Mouse (Mus musculus): ENCODE measurements around the gene Dnm3. TPM values are rescaled to one million over a fixed set of nuclear protein-coding genes. Genes with fewer than 3 reads are reported as not detected.

Gene Dnm3
- polyA plus RNA-seq, 1 experiment, result 1.6 TPM

DNA sequence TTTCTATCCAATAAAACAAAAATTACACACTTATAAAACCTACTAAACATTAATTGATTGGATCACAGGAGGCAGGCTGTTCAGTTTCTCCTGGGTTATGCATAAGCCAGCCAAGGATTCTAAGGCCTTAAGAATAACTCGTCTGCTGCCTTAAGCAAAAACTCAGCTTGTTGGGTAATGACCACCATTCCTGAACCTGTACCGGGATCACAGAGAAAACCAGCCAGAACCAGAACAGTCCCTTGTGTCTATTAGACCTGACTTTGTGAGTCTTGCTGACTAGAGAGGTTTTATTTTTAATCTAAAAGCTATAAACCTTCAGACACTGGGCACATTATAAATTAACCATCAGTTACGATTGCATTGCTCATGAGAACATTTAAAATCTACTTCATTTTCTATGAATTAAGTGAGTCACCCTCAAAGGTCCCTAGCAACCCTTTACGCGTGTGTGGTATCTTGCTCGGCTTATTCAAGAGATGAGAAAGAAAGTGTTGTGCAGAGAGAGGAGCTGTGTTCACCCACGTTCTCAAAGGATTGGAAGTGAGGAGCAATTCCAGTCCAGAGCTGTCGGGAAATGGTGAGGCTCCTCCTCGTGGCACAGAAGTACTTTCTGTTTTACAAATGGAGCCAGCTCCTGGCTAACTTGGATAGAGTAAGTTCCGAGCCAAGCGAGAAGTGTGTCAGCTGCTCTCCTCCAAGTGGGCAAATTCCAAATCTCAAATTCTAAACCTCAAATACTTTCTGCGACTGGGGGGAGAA, 178.1 kb downstream of the Dnm3 start:
- Histone ChIP-seq H3ac (ENCODE audit: control insufficient read depth, insufficient read length, low read depth) (no peak overlapping the region), H3K4me3 (ENCODE audit: insufficient read depth, poor library complexity, severe bottlenecking) (no peak overlapping the region), H3K79me2 (ENCODE audit: control insufficient read depth, insufficient read depth) (no peaks in the 10 kb centered on the region), H3K27me3 (ENCODE audit: control insufficient read depth, insufficient read depth, insufficient read length) (no peaks in the 10 kb centered on the region), H3K79me3 (ENCODE audit: low read depth) (no peaks in the 10 kb centered on the region), H3K36me3 (ENCODE audit: control insufficient read depth, insufficient read depth) (no peaks in the 10 kb centered on the region)
- TF ChIP-seq FOSL1 (IDR thresholded peaks at IDR 0.05; ENCODE audit: insufficient read depth, low read length, poor library complexity, severe bottlenecking), result no peak
- TF ChIP-seq USF1 (IDR thresholded peaks at IDR 0.05; ENCODE audit: low read depth), result no peak
- no peak for TF ChIP-seq MYOG (IDR thresholded peaks at IDR 0.05; ENCODE audit: control insufficient read depth, extremely low read depth, insufficient read length)
- TF ChIP-seq CEBPB (IDR thresholded peaks at IDR 0.05; ENCODE audit: low read depth), result no peak
- no peak for TF ChIP-seq MAX (IDR thresholded peaks at IDR 0.05)
- TF ChIP-seq CTCF (IDR thresholded peaks at IDR 0.05; ENCODE audit: control insufficient read depth, insufficient read depth, insufficient read length), result no peak
- no peak for TF ChIP-seq MYOD1 (IDR thresholded peaks at IDR 0.05; ENCODE audit: control insufficient read depth, insufficient read length, low read depth)

- H3K27me3 ChIP-seq (ENCODE audit: control insufficient read depth, insufficient read depth, insufficient read length), result no peaks in the 10 kb centered on the region
- no peak overlapping the region for H3ac ChIP-seq (ENCODE audit: control insufficient read depth, insufficient read length, low read depth)
Measured at GRCm38 (mm10) chr1:162298527-162298926, 179.3 kb downstream of the Dnm3 start.

GRCm38 (mm10) chr1:162295443-162295842, 182.4 kb downstream of the Dnm3 start:
- Histone ChIP-seq H3K79me3 (ENCODE audit: low read depth) (no peaks in the 10 kb centered on the region), H3K79me2 (ENCODE audit: control insufficient read depth, insufficient read depth) (no peaks in the 10 kb centered on the region), H3K27me3 (ENCODE audit: control insufficient read depth, insufficient read depth, insufficient read length) (no peaks in the 10 kb centered on the region), H3K36me3 (ENCODE audit: control insufficient read depth, insufficient read depth) (no peaks in the 10 kb centered on the region), H3K4me3 (ENCODE audit: insufficient read depth, poor library complexity, severe bottlenecking) (no peak overlapping the region), H3ac (ENCODE audit: control insufficient read depth, insufficient read length, low read depth) (no peak overlapping the region)
- TF ChIP-seq CEBPB (IDR thresholded peaks at IDR 0.05; ENCODE audit: low read depth) (no peak), CTCF (IDR thresholded peaks at IDR 0.05; ENCODE audit: control insufficient read depth, insufficient read depth, insufficient read length) (no peak), MYOD1 (IDR thresholded peaks at IDR 0.05; ENCODE audit: control insufficient read depth, insufficient read length, low read depth) (no peak), MAX (IDR thresholded peaks at IDR 0.05) (no peak), FOSL1 (IDR thresholded peaks at IDR 0.05; ENCODE audit: insufficient read depth, low read length, poor library complexity, severe bottlenecking) (no peak), USF1 (IDR thresholded peaks at IDR 0.05; ENCODE audit: low read depth) (no peak), MYOG (IDR thresholded peaks at IDR 0.05; ENCODE audit: control insufficient read depth, extremely low read depth, insufficient read length) (no peak)

More at GRCm38 (mm10) chr1:162298527-162298926, 179.3 kb downstream of the Dnm3 start:
- Histone ChIP-seq H3K79me3 (ENCODE audit: low read depth) (no peaks in the 10 kb centered on the region), H3K79me2 (ENCODE audit: control insufficient read depth, insufficient read depth) (no peaks in the 10 kb centered on the region), H3K4me3 (ENCODE audit: insufficient read depth, poor library complexity, severe bottlenecking) (no peak overlapping the region), H3K36me3 (ENCODE audit: control insufficient read depth, insufficient read depth) (no peaks in the 10 kb centered on the region)
- TF ChIP-seq MYOD1 (IDR thresholded peaks at IDR 0.05; ENCODE audit: control insufficient read depth, insufficient read length, low read depth) (no peak), USF1 (IDR thresholded peaks at IDR 0.05; ENCODE audit: low read depth) (no peak), CEBPB (IDR thresholded peaks at IDR 0.05; ENCODE audit: low read depth) (no peak), MYOG (IDR thresholded peaks at IDR 0.05; ENCODE audit: control insufficient read depth, extremely low read depth, insufficient read length) (no peak), CTCF (IDR thresholded peaks at IDR 0.05; ENCODE audit: control insufficient read depth, insufficient read depth, insufficient read length) (no peak), MAX (IDR thresholded peaks at IDR 0.05) (no peak), FOSL1 (IDR thresholded peaks at IDR 0.05; ENCODE audit: insufficient read depth, low read length, poor library complexity, severe bottlenecking) (no peak)

GRCm38 (mm10) chr1:162294572-162294910, 183.3 kb downstream of the Dnm3 start:
- TF ChIP-seq USF1 (IDR thresholded peaks at IDR 0.05; ENCODE audit: low read depth), result no peak
- no peak for TF ChIP-seq CTCF (IDR thresholded peaks at IDR 0.05; ENCODE audit: control insufficient read depth, insufficient read depth, insufficient read length)
- no peak for TF ChIP-seq CEBPB (IDR thresholded peaks at IDR 0.05; ENCODE audit: low read depth)
- TF ChIP-seq MAX (IDR thresholded peaks at IDR 0.05), result no peak
- TF ChIP-seq MYOD1 (IDR thresholded peaks at IDR 0.05; ENCODE audit: control insufficient read depth, insufficient read length, low read depth), result no peak
- TF ChIP-seq MYOG (IDR thresholded peaks at IDR 0.05; ENCODE audit: control insufficient read depth, extremely low read depth, insufficient read length), result no peak
- no peak for TF ChIP-seq FOSL1 (IDR thresholded peaks at IDR 0.05; ENCODE audit: insufficient read depth, low read length, poor library complexity, severe bottlenecking)
- Histone ChIP-seq H3K4me3 (ENCODE audit: insufficient read depth, poor library complexity, severe bottlenecking) (no peak overlapping the region), H3K79me3 (ENCODE audit: low read depth) (no peaks in the 10 kb centered on the region), H3K27me3 (ENCODE audit: control insufficient read depth, insufficient read depth, insufficient read length) (no peaks in the 10 kb centered on the region), H3ac (ENCODE audit: control insufficient read depth, insufficient read length, low read depth) (no peak overlapping the region), H3K36me3 (ENCODE audit: control insufficient read depth, insufficient read depth) (no peaks in the 10 kb centered on the region), H3K79me2 (ENCODE audit: control insufficient read depth, insufficient read depth) (no peaks in the 10 kb centered on the region)

DNA sequence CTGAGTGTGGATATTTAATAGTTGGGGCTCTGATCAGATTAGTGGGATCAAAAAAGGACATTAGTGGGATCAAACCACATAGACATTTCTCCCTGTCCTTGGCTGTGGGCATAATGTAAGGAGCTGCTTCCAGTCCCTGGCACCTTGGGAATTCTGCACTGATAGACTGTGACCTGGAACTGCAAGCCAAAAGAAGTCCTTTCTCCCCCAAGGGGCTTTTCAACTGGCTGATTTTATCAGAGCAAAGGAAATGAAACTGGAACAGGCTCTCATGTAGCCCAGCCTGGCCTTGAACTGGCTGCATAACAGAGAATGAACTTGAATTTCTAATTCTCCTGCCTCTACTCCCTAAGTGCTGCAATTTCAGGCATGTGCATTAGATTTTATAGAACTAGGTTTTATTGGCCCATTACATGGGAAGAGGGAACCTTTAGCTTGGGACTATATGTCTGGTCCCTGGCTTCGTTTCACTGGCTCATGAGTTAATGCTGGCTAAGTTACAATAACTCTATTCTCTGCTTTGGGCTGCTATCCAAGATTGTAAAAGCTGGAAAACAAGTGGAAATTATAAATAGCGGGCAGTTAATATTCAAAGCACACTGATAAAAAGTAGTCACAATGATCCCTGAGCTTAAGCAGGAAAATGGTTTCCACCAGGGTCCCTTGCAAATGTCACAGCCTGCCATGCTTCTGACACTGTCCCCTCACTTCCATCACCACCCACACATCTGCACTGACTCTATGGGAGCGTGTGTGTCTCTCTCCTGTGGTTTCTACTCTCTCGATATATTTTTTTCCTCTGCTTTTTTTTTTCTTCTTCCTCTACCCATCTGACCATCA, 183.9 kb downstream of the Dnm3 start:
- no peak for TF ChIP-seq MYOG (IDR thresholded peaks at IDR 0.05; ENCODE audit: control insufficient read depth, extremely low read depth, insufficient read length)
- TF ChIP-seq MYOD1 (IDR thresholded peaks at IDR 0.05; ENCODE audit: control insufficient read depth, insufficient read length, low read depth), result no peak
- no peak for TF ChIP-seq MAX (IDR thresholded peaks at IDR 0.05)
- no peak for TF ChIP-seq CTCF (IDR thresholded peaks at IDR 0.05; ENCODE audit: control insufficient read depth, insufficient read depth, insufficient read length)
- no peak for TF ChIP-seq FOSL1 (IDR thresholded peaks at IDR 0.05; ENCODE audit: insufficient read depth, low read length, poor library complexity, severe bottlenecking)
- no peak for TF ChIP-seq CEBPB (IDR thresholded peaks at IDR 0.05; ENCODE audit: low read depth)
- TF ChIP-seq USF1 (IDR thresholded peaks at IDR 0.05; ENCODE audit: low read depth), result no peak
- Histone ChIP-seq H3K79me3 (ENCODE audit: low read depth) (no peaks in the 10 kb centered on the region), H3K27me3 (ENCODE audit: control insufficient read depth, insufficient read depth, insufficient read length) (no peaks in the 10 kb centered on the region), H3ac (ENCODE audit: control insufficient read depth, insufficient read length, low read depth) (no peak overlapping the region), H3K36me3 (ENCODE audit: control insufficient read depth, insufficient read depth) (no peaks in the 10 kb centered on the region), H3K79me2 (ENCODE audit: control insufficient read depth, insufficient read depth) (no peaks in the 10 kb centered on the region), H3K4me3 (ENCODE audit: insufficient read depth, poor library complexity, severe bottlenecking) (no peak overlapping the region)

All from C2C12 (cell line).